Mouse (Mus musculus): ENCODE results near the gene Ccdc127. TPM values are rescaled to one million over a fixed set of nuclear protein-coding genes. Genes with fewer than 3 reads are reported as not detected.

The Ccdc127 gene
- polyA plus RNA-seq (2021), result 45.2 TPM

GRCm38 (mm10) chr13:74349566-74350434 lies at the start of gene Ccdc127, which contains the start of gene Sdha:
TSS of gene Ccdc127 (plus strand) at chr13:74350309.
TSS of gene Sdha (minus strand) at chr13:74350280.
- ChIA-PET CTCF (interaction anchor here (1.4 to 2.0 kb wide), 3 partner anchors 9 to 40 kb away, joined by 3 to 5 read pairs (median 3); partner anchors contain the start of gene Zfp72), POLR2A (interaction anchor here (0.6 to 1.0 kb wide), 2 partner anchors 7 to 31 kb away, joined by 3 to 9 read pairs; no protein-coding TSS in a partner anchor)
- ATAC-seq (peak; percentile 94), DNase-seq (ENCODE audit: low read depth, low spot score) (peak; percentile 73)
- no peaks in the 10 kb centered on the region for H3K27me3 ChIP-seq
- no peak for TF ChIP-seq CTCF (IDR thresholded peaks at IDR 0.05)
- in situ Hi-C loops (cut with MboI; ENCODE audit: low pct_unique_long_range_greater_than_20kb), result loop anchor here (5.0 to 25.0 kb wide), 3 partner anchors 65 to 413 kb away; no protein-coding TSS in a partner anchor

GRCm38 (mm10) chr13:74300925-74301606 lies 49.0 kb upstream of the Ccdc127 start:
- ChIA-PET POLR2A (no interaction called here), CTCF (interaction anchor here (0.6 to 1.9 kb wide), 10 partner anchors 10 to 506 kb away, joined by 3 to 10 read pairs (median 4); no protein-coding TSS in a partner anchor)
- ATAC-seq, result peak; percentile 83
- no peak for DNase-seq (ENCODE audit: low read depth, low spot score)
- in situ Hi-C loops (cut with MboI; ENCODE audit: low pct_unique_long_range_greater_than_20kb), result loop anchor here (5.0 kb wide), 1 partner anchor 329 kb away; no protein-coding TSS in a partner anchor
- H3K27me3 ChIP-seq, result no peaks in the 10 kb centered on the region
- peak; percentile 96 for TF ChIP-seq CTCF (IDR thresholded peaks at IDR 0.05)

GRCm38 (mm10) chr13:74301607-74301984 lies 48.5 kb upstream of the Ccdc127 start:
- ATAC-seq (peak; percentile 20), DNase-seq (ENCODE audit: low read depth, low spot score) (no peak)
- ChIA-PET CTCF (interaction anchor here (0.6 to 1.9 kb wide), 7 partner anchors 10 to 331 kb away, joined by 3 to 10 read pairs (median 4); no protein-coding TSS in a partner anchor), POLR2A (no interaction called here)
- TF ChIP-seq CTCF (IDR thresholded peaks at IDR 0.05), result no peak
- H3K27me3 ChIP-seq, result no peaks in the 10 kb centered on the region
- in situ Hi-C loops (cut with MboI; ENCODE audit: low pct_unique_long_range_greater_than_20kb), result loop anchor here (5.0 kb wide), 1 partner anchor 329 kb away; no protein-coding TSS in a partner anchor

GRCm38 (mm10) chr13:74302050-74303037 lies 47.8 kb upstream of the Ccdc127 start:
- in situ Hi-C loops (cut with MboI; ENCODE audit: low pct_unique_long_range_greater_than_20kb), result loop anchor here (5.0 kb wide), 1 partner anchor 330 kb away; no protein-coding TSS in a partner anchor
- ATAC-seq, result no peak
- ChIA-PET CTCF (interaction anchor here (1.0 kb wide), 1 partner anchor 9 kb away, joined by 4 read pairs; no protein-coding TSS in a partner anchor), POLR2A (no interaction called here)
- no peaks in the 10 kb centered on the region for H3K27me3 ChIP-seq
- peak; percentile 34 for TF ChIP-seq CTCF (IDR thresholded peaks at IDR 0.05)
- no peak for DNase-seq (ENCODE audit: low read depth, low spot score)

- ChIA-PET POLR2A (no interaction called here), CTCF (interaction anchor here (1.3 to 2.0 kb wide), 2 partner anchors 11 to 209 kb away, joined by 3 to 8 read pairs; partner anchors contain the start of gene Pdcd6)
- no peaks in the 10 kb centered on the region for H3K27me3 ChIP-seq
- in situ Hi-C loops (cut with MboI; ENCODE audit: low pct_unique_long_range_greater_than_20kb), result no loop called here
- ATAC-seq (no peak), DNase-seq (ENCODE audit: low read depth, low spot score) (no peak)
- TF ChIP-seq CTCF (IDR thresholded peaks at IDR 0.05), result no peak
These were observed 44.7 kb upstream of the Ccdc127 start for GRCm38 (mm10) chr13:74305380-74305779.

- DNase-seq (ENCODE audit: low read depth, low spot score), result no peak
- H3K27me3 ChIP-seq, result no peaks in the 10 kb centered on the region
- no peak for TF ChIP-seq CTCF (IDR thresholded peaks at IDR 0.05)
- ChIA-PET CTCF (interaction anchor here (1.3 to 2.0 kb wide), 2 partner anchors 11 to 209 kb away, joined by 3 to 8 read pairs; partner anchors contain the start of gene Pdcd6), POLR2A (no interaction called here)
- in situ Hi-C loops (cut with MboI; ENCODE audit: low pct_unique_long_range_greater_than_20kb), result no loop called here
- ATAC-seq, result no peak
These were observed 44.3 kb upstream of the Ccdc127 start for GRCm38 (mm10) chr13:74305780-74306179.

- ChIA-PET CTCF (interaction anchor here (2.0 kb wide), 1 partner anchor 14 kb away, joined by 6 read pairs; no protein-coding TSS in a partner anchor), POLR2A (no interaction called here)
- TF ChIP-seq CTCF (IDR thresholded peaks at IDR 0.05), result no peak
- ATAC-seq (no peak), DNase-seq (ENCODE audit: low read depth, low spot score) (no peak)
- H3K27me3 ChIP-seq, result no peaks in the 10 kb centered on the region
- in situ Hi-C loops (cut with MboI; ENCODE audit: low pct_unique_long_range_greater_than_20kb), result no loop called here
These were observed 35.5 kb upstream of the Ccdc127 start for GRCm38 (mm10) chr13:74314616-74315015.

GRCm38 (mm10) chr13:74316386-74316785 lies 33.7 kb upstream of the Ccdc127 start:
- ATAC-seq, result no peak
- POLR2A ChIA-PET, result no interaction called here
- TF ChIP-seq CTCF (IDR thresholded peaks at IDR 0.05), result no peak
- CTCF ChIA-PET, result interaction anchor here (0.7 to 4.7 kb wide), 4 partner anchors 10 to 108 kb away, joined by 3 to 26 read pairs (median 7); partner anchors contain the start of gene Exoc3
- no peaks in the 10 kb centered on the region for H3K27me3 ChIP-seq
- DNase-seq (ENCODE audit: low read depth, low spot score), result no peak
- in situ Hi-C loops (cut with MboI; ENCODE audit: low pct_unique_long_range_greater_than_20kb), result no loop called here

GRCm38 (mm10) chr13:74316789-74317169 lies 33.3 kb upstream of the Ccdc127 start:
- ATAC-seq (peak; percentile 3), DNase-seq (ENCODE audit: low read depth, low spot score) (no peak)
- ChIA-PET CTCF (interaction anchor here (0.7 to 4.7 kb wide), 4 partner anchors 10 to 108 kb away, joined by 3 to 26 read pairs (median 7); partner anchors contain the start of gene Exoc3), POLR2A (interaction anchor here (1.1 kb wide), 1 partner anchor 13 kb away, joined by 3 read pairs; no protein-coding TSS in a partner anchor)
- TF ChIP-seq CTCF (IDR thresholded peaks at IDR 0.05), result no peak
- no peaks in the 10 kb centered on the region for H3K27me3 ChIP-seq
- in situ Hi-C loops (cut with MboI; ENCODE audit: low pct_unique_long_range_greater_than_20kb), result no loop called here

All from Patski (cell line).